Mouse (Mus musculus) forebrain, embryonic 15.5 days (tissue): Measurements from ENCODE around the gene Ntsr1. TPM values are rescaled to one million over a fixed set of nuclear protein-coding genes. Genes with fewer than 3 reads are reported as not detected.

Experiments used
- ATAC-seq: fragments of 200-750 bp; cut with Nextera tagmentation; replicated peaks from 2 replicates; pipeline ENCODE4 v1.8.0; 2017; ENCODE audit warnings: mild to moderate bottlenecking, moderate TSS enrichment, moderate library complexity
- H3K27ac ChIP-seq: fragments of 300-500 bp; sonication (generic); replicated peaks from 2 replicates; pipeline ENCODE4 v1.5.1; 2015; ENCODE audit warnings: mild to moderate bottlenecking, inconsistent platforms
- H3K27me3 ChIP-seq: fragments of 300-500 bp; sonication (generic); 2 replicates; pipeline ENCODE4 v1.6.1; 2015; ENCODE audit warnings: inconsistent platforms
- H3K36me3 ChIP-seq: fragments of 300-500 bp; sonication (generic); 2 replicates; pipeline ENCODE4 v1.6.1; 2015; ENCODE audit warnings: mild to moderate bottlenecking, inconsistent platforms
- H3K4me1 ChIP-seq: fragments of 300-500 bp; sonication (generic); 2 replicates; pipeline ENCODE4 v1.6.1; 2015; ENCODE audit warnings: inconsistent platforms
- H3K4me2 ChIP-seq: fragments of 300-500 bp; sonication (generic); replicated peaks from 2 replicates; pipeline ENCODE4 v1.6.1; 2015; ENCODE audit warnings: mild to moderate bottlenecking, inconsistent platforms
- H3K4me3 ChIP-seq: fragments of 300-500 bp; sonication (generic); 2 replicates; pipeline ENCODE4 v1.5.1; 2015; ENCODE audit warnings: mild to moderate bottlenecking, inconsistent platforms
- H3K9ac ChIP-seq: fragments of 300-500 bp; sonication (generic); replicated peaks from 2 replicates; pipeline ENCODE4 v1.6.1; 2015; ENCODE audit warnings: mild to moderate bottlenecking, inconsistent platforms
- H3K9me3 ChIP-seq: fragments of 300-500 bp; sonication (generic); 2 replicates; pipeline ENCODE4 v1.6.1; 2016; ENCODE audit warnings: inconsistent platforms
- WGBS: fragments of 180-500 bp; shearing (Covaris S2); methylation state at CpG from one replicate; pipeline ENCODE4 v1.1.7; 2015; ENCODE audit warnings: mixed read lengths; 5-methylcytosine and 5-hydroxymethylcytosine counted together
- polyA plus RNA-seq: library from polyadenylated mRNA; unstranded; fragments of >200 nt; fragmentation: Nextera tagmentation; extraction: Ambion mirVana; gene quantifications from 2 replicates; pipeline ENCODE4 v1.2.1, GENCODE M21; 2015

Gene Ntsr1
- polyA plus RNA-seq, 1 experiment from 2014 or later: 8.0 TPM

GRCm38 (mm10) chr2:180531671-180532385 is 32.1 kb downstream of the Ntsr1 start:
- H3K4me1 ChIP-seq: peaks cover 37% of the 10 kb centered on the region
- ATAC-seq: no peak
- H3K36me3 ChIP-seq: no peaks in the 10 kb centered on the region
- H3K27ac ChIP-seq: peak overlapping the region; percentile 3; the same call in 1 of the 2 replicates
- H3K4me3 ChIP-seq: no peak overlapping the region
- H3K9me3 ChIP-seq: no peaks in the 10 kb centered on the region
- H3K4me2 ChIP-seq: no peak overlapping the region
- no peaks in the 10 kb centered on the region for H3K27me3 ChIP-seq
- 29% methylated on average over 7 of the region's 7 CpGs for WGBS
- H3K9ac ChIP-seq: no peak overlapping the region

DNA sequence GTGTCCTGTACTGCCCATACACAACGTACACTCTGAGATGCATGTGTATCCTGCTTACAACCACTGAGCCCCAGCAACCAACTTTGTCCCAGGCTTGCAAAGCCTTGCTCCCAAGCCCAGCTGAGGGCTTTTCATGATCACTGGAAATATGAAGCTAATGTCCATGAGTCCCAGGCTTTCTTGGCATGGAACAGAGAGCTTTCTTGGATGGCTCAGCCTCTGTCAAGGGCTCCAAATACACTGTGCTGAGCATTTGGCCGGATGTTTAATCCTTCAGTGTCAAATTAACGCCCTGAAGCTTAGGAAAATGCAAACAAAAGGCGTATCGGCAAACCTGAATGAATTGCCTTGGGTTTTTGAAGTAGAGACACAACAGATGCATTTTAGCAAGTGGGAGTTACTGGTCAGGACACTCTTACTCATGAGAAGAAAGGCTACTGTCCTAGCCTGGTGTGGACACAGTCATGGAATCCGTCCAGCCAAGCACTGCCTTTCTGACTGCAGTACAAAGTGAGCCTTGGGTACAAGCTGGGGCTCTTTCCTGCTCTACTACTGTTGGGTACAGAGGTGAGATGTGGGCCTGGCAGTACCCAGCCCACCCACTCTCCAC is 32.7 kb downstream of the Ntsr1 start:
- Histone ChIP-seq H3K4me1 (peaks cover 37% of the 10 kb centered on the region), H3K27ac (peak overlapping the region; percentile 3; the same call in 1 of the 2 replicates), H3K36me3 (no peaks in the 10 kb centered on the region), H3K27me3 (no peaks in the 10 kb centered on the region), H3K9me3 (no peaks in the 10 kb centered on the region), H3K9ac (no peak overlapping the region), H3K4me2 (no peak overlapping the region), H3K4me3 (no peak overlapping the region)
- WGBS: 15% methylated on average over 6 of the region's 6 CpGs
- ATAC-seq: no peak

DNA sequence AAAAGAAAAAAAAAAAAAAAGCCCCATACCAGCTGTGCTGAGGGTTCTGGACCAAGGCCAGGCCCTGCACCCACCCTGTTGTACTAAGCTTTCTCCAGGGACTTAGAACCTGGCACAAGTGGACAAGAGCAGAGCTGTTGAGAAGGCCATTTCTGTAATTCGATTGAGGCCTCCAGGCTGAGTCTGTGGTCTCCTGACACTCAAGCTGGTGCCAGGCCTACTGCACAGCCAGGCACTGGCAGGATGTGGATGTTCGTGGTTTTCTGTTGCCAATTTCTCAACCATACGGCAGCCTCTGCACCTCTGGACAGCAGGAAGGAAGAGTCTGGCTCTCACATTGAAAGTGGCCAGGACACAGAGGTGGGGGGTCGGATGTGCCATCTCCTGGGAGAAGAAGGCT is 33.5 kb downstream of the Ntsr1 start:
- no peak for ATAC-seq
- H3K27ac ChIP-seq: no peak overlapping the region
- no peaks in the 10 kb centered on the region for H3K27me3 ChIP-seq
- 84% methylated on average over 4 of the region's 4 CpGs for WGBS
- no peaks in the 10 kb centered on the region for H3K9me3 ChIP-seq
- H3K9ac ChIP-seq: no peak overlapping the region
- no peaks in the 10 kb centered on the region for H3K36me3 ChIP-seq
- no peak overlapping the region for H3K4me3 ChIP-seq
- H3K4me2 ChIP-seq: no peak overlapping the region
- peaks cover 32% of the 10 kb centered on the region for H3K4me1 ChIP-seq

DNA sequence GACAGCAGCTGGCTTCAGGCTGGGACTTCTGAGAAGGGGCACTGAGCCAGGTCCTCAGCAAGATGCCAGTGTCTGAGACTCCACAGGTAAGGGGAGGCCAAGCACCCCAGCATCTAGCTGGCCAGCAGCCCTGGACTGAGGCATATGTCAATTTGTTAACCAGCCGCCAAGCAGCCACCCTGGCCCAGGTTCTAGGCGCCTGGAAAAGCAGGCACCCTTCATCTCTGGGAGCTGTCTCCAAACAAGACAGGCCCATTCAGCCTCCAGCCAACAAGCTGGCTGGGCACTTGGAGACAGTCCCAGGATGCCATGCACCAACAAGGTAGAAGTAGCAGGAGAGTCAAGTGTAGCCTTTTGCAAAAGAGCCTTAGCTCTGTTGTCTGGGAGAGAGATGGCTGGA is 43.9 kb downstream of the Ntsr1 start:
- no peaks in the 10 kb centered on the region for H3K36me3 ChIP-seq
- H3K4me1 ChIP-seq: peaks cover 19% of the 10 kb centered on the region
- no peaks in the 10 kb centered on the region for H3K9me3 ChIP-seq
- no peak overlapping the region for H3K27ac ChIP-seq
- no peak overlapping the region for H3K4me2 ChIP-seq
- 87% methylated on average over 2 of the region's 2 CpGs for WGBS
- H3K27me3 ChIP-seq: no peaks in the 10 kb centered on the region
- no peak overlapping the region for H3K9ac ChIP-seq
- no peak overlapping the region for H3K4me3 ChIP-seq
- no peak for ATAC-seq

DNA sequence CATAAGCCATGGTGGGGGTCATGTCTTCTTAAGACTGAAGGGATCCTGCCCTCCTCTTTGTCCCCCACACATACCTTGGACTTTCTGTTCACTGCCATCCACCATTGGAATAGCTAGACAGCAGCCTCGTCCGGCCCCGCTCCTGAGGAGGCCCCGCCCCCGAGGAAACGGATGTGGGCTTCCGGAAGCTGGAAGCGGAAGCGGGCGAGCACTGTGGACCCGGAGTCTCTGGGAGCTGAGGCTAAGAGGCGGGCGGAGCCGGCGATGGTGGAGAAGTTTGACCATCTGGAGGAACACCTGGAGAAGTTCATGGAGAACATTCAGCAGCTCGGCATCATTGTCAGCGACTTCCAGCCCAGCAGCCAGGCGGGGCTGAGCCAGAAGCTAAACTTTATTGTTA is 45.3 kb downstream of the Ntsr1 start:
- H3K9me3 ChIP-seq: no peaks in the 10 kb centered on the region
- H3K27ac ChIP-seq: no peak overlapping the region
- peaks cover 19% of the 10 kb centered on the region for H3K4me1 ChIP-seq
- H3K27me3 ChIP-seq: no peaks in the 10 kb centered on the region
- no peak overlapping the region for H3K4me3 ChIP-seq
- no peaks in the 10 kb centered on the region for H3K36me3 ChIP-seq
- H3K4me2 ChIP-seq: no peak overlapping the region
- ATAC-seq: no peak
- WGBS: 92% methylated on average over 18 of the region's 18 CpGs
- no peak overlapping the region for H3K9ac ChIP-seq

- 2% methylated on average over 8 of the region's 8 CpGs for WGBS
- Histone ChIP-seq H3K4me3 (no peak overlapping the region), H3K9ac (peak overlapping the region; percentile 10; the same call in 1 of the 2 replicates), H3K4me1 (peaks cover 27% of the 10 kb centered on the region), H3K36me3 (no peaks in the 10 kb centered on the region), H3K9me3 (no peaks in the 10 kb centered on the region), H3K27me3 (no peaks in the 10 kb centered on the region), H3K4me2 (peak overlapping the region; percentile 34), H3K27ac (peak overlapping the region; percentile 82)
- peak; percentile 91 for ATAC-seq
These were observed 47.8 kb downstream of the Ntsr1 start for GRCm38 (mm10) chr2:180547384-180548106.

GRCm38 (mm10) chr2:180552340-180552739 is 52.6 kb downstream of the Ntsr1 start:
- no peaks in the 10 kb centered on the region for H3K27me3 ChIP-seq
- peak overlapping the region; percentile 65; the same call in 1 of the 2 replicates for H3K27ac ChIP-seq
- 55% methylated on average over 3 of the region's 3 CpGs for WGBS
- H3K4me1 ChIP-seq: peaks cover 24% of the 10 kb centered on the region
- no peaks in the 10 kb centered on the region for H3K9me3 ChIP-seq
- no peaks in the 10 kb centered on the region for H3K36me3 ChIP-seq
- ATAC-seq: 0 out of 2 replicates have a peak, but pooled peaks have one; percentile 37
- H3K9ac ChIP-seq: no peak overlapping the region
- no peak overlapping the region for H3K4me3 ChIP-seq
- H3K4me2 ChIP-seq: no peak overlapping the region

- no peak overlapping the region for H3K9ac ChIP-seq
- H3K4me2 ChIP-seq: no peak overlapping the region
- no peak overlapping the region for H3K27ac ChIP-seq
- WGBS: 50% methylated on average over 3 of the region's 3 CpGs
- no peaks in the 10 kb centered on the region for H3K36me3 ChIP-seq
- peaks cover 12% of the 10 kb centered on the region for H3K4me1 ChIP-seq
- no peak overlapping the region for H3K4me3 ChIP-seq
- H3K27me3 ChIP-seq: no peaks in the 10 kb centered on the region
- H3K9me3 ChIP-seq: no peaks in the 10 kb centered on the region
- ATAC-seq: no peak
These were observed 55.4 kb downstream of the Ntsr1 start for GRCm38 (mm10) chr2:180555219-180555618.

- 91% methylated on average over 3 of the region's 3 CpGs for WGBS
- Histone ChIP-seq H3K4me1 (peaks cover 9% of the 10 kb centered on the region), H3K4me3 (no peak overlapping the region), H3K27ac (no peak overlapping the region), H3K27me3 (no peaks in the 10 kb centered on the region), H3K9ac (no peak overlapping the region), H3K36me3 (no peaks in the 10 kb centered on the region), H3K4me2 (no peak overlapping the region), H3K9me3 (no peaks in the 10 kb centered on the region)
- ATAC-seq: no peak
These were observed 56.7 kb downstream of the Ntsr1 start for GRCm38 (mm10) chr2:180556470-180556869.

- H3K27me3 ChIP-seq: no peaks in the 10 kb centered on the region
- H3K36me3 ChIP-seq: no peaks in the 10 kb centered on the region
- no peak overlapping the region for H3K9ac ChIP-seq
- no peak overlapping the region for H3K4me2 ChIP-seq
- 50% methylated on average over 5 of the region's 5 CpGs for WGBS
- no peak for ATAC-seq
- no peak overlapping the region for H3K27ac ChIP-seq
- no peaks in the 10 kb centered on the region for H3K9me3 ChIP-seq
- H3K4me3 ChIP-seq: no peak overlapping the region
- peaks cover 10% of the 10 kb centered on the region for H3K4me1 ChIP-seq
These were observed 60.5 kb downstream of the Ntsr1 start for GRCm38 (mm10) chr2:180560245-180560644.

DNA sequence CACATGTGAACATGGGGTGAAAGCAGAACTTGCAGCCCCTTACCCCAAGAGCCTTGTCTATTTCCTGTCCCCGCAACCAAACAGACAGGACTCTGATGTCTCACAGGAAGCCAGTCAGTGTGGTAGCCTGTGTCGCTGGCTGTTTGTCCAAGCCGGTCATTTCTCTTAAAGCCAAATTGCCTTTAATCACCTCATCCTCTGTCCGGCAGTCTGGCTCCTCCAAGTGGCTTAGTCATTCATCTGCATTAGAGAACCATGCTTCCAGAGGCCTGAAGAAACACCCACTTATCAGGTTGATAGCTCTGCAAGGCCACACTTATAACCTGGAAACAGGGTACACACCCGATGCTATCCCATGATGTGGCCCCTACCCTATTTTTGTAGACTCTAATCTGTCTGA is 62.4 kb downstream of the Ntsr1 start:
- no peak overlapping the region for H3K9ac ChIP-seq
- H3K4me2 ChIP-seq: no peak overlapping the region
- no peaks in the 10 kb centered on the region for H3K27me3 ChIP-seq
- no peak for ATAC-seq
- 76% methylated on average over 5 of the region's 5 CpGs for WGBS
- no peak overlapping the region for H3K27ac ChIP-seq
- H3K4me1 ChIP-seq: peaks cover 10% of the 10 kb centered on the region
- no peak overlapping the region for H3K4me3 ChIP-seq
- no peaks in the 10 kb centered on the region for H3K36me3 ChIP-seq
- no peaks in the 10 kb centered on the region for H3K9me3 ChIP-seq

DNA sequence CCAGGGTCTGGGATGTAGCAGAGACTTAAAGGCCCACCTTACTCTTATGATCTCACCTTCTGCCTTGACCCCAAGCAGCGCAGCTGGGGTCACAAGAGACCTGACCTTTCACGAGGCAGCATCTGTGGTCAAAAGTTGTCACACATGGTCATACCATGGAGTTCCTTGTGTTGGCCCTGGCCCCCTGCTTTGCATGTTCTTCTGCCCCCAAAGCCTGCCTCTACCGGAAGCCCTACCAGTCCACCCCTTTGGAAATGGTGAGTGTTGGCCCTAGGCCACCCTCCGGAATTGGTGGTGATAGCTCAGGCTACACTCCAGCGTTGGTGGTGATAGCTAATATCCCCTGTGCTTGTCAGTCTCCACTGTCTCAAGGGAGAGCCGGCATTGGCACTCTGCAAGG is 63.5 kb downstream of the Ntsr1 start:
- Histone ChIP-seq H3K9ac (no peak overlapping the region), H3K4me1 (peaks cover 10% of the 10 kb centered on the region), H3K36me3 (no peaks in the 10 kb centered on the region), H3K4me2 (no peak overlapping the region), H3K4me3 (no peak overlapping the region), H3K27me3 (no peaks in the 10 kb centered on the region), H3K9me3 (no peaks in the 10 kb centered on the region), H3K27ac (0 out of 2 replicates have a peak overlapping the region, but pooled peaks have one; percentile 19)
- ATAC-seq: no peak
- 55% methylated on average over 6 of the region's 6 CpGs for WGBS
